Mouse (Mus musculus): ENCODE measurements around the gene Ctdnep1.

DNA sequence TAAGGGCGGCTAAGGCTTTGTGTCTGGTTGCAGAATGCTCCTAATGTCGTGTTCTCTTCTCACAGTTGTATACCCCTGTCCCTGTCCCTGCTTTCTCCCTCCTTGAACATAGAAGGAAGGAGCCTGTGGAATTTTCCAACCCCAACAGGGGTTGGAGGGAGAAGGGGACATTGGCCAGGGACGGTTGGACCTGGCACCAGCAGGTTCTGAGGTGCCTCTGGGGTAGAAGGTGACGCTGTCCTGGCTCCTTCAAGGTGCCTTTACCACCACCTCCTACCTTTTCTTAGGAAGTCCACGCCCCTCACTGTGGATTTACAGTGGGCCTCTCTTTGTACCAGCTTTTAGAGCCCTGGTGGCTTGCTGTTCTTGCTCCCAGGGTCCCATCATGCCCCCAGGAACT is 43.1 kb upstream of the Ctdnep1 start:
- TF ChIP-seq CTCF (IDR thresholded peaks at IDR 0.05; ENCODE audit: control insufficient read depth, insufficient read depth, low read length) (no peak), POLR2A (IDR thresholded peaks at IDR 0.05; ENCODE audit: borderline replicate concordance, control insufficient read depth, low read depth, low read length) (no peak)

Data from bone marrow, adult 2 months (tissue).